Mouse (Mus musculus): ENCODE data around the gene Ndufa8.

Ndufa8 gene

DNA sequence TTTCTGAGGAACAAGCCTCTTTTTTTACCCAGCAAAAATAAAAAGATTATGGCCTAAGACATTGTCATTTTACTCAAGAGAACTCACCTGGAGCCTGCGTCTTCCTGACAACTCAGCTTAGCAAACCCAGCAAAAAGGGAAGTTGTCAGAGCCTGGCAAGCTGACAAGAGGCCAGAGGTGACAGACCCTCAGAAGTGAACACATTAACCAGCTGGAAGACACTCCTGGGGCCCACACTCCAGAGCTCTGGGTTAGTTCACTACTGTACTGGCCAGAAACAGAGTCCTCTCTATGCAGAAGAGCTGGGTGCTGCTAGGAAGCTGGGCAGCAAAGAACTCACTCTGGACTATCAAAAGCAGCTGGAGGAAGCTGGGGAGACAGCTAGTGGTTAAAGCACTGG is 8.3 kb downstream of the Ndufa8 start:
- no peak for DNase-seq

DNA sequence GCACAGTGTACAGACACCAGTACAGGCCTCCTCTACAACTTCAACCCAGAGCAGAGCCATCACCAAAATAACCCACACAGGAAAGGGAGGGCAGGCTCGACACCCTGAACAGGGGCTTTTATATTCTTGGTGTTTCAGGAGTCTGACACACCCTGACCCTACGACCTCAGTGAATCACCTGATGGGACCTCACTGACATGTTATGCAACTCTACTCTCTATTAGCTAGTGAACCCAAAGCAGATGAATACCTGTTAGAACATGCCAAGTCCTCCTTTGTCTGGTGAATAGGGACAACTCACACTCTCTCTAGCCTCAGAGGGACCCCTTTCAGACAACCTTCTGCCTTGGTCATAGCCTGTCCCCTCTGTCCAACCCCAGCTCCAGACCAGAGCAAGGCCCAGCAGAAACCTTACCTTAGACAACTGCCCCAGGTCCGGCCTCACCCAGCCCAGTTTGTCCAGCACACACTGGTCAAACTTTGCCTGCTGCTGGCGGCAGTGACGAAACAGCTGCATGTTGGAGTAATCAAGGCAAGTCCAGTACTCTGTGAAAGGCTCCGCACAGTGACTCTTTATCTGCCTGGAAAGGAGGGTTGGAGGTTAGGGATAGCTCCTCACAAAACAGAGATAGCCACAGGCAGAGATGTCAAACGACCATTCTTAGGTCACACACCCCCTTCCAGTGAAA is 9.8 kb downstream of the Ndufa8 start:
- DNase-seq = no peak

DNA sequence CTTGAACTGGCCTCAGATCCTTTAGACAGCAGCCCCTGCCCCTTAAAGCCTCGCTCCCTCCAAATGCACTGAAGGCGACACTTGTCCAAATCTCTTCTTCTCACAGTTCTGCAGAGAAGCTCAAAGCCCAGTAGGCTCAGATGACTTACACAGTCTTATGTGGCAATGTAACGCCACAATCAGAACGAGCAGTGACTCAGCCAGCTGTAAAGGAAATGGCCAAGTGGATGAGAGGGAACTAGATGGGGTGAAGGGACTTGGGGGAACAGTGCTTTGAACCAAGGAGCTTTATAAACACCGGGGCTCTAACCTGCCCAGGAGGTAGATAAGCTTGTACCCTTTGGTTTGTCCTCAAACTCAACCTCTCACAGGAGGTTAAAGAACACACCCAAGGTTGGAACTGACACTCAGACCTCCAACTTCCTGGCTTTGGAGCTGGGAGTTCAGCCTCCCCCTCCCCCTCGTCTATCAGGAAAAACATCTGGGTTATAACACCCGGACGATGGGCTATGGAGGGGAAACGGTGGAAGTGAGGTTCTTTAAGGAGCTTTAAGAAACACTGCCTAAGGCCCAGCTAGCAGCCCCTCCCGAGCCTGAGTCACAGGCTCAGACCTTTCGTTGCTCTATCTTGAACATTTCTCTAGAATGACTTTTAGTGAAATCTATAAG is 13.7 kb downstream of the Ndufa8 start:
- DNase-seq = no peak

DNA sequence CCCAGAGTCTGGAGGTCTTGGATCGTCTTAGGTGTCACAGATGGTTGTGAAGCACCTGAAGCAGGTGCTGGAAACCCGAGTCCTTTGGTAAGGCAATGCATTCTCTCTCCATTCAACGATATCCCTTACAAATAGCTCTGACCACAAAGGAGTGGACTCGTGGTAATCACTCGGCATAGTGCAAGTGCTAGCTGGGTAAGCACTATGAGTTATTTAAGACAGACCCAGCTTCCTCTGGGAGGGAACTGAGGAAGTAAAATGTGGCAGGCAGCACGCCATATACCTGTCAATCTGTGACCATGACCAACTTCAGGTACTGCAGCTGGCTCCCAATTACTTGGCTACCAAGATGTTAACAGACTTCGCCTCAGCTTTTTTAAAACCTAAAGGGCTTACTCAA is 14.3 kb downstream of the Ndufa8 start:
- DNase-seq = no peak

DNA sequence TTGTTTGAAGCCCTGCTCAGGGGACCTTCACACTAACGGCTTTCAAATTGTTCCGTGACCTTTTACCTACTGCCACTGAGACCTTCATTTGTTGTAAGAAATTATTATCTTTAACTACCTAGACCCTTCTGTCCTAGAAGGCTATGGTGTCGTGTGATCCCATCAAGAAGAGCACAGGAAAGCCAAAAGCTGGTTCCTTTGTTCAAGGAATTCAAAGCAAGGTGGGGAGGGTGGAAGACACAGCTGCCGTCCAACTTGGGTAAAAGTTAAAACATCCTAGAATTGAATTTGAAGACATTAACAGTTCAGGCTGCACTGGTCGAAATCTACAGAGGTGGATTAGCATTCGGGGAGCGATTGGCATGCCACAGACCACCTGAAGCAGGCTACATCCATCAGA is 15.2 kb downstream of the Ndufa8 start:
- DNase-seq = no peak

DNA sequence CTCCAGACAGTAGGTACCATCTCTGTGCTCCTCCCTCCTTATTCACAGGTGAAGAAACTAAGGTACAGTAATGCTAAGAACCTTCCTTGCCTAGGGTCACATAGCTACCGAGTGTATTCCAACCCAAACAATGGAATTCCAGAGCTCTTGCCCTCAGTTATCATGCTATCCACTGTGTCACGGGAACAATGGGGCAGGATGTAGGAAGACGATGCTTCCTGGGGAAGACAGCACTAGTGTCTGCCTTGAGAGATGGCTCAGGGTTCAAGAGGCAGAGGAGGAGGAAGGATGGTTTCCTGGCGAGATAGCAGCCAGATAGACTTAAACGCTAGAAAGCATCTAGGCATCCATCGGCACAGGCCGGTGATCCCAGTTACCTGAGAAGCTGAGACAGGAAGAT is 16.3 kb downstream of the Ndufa8 start:
- no peak for DNase-seq

DNA sequence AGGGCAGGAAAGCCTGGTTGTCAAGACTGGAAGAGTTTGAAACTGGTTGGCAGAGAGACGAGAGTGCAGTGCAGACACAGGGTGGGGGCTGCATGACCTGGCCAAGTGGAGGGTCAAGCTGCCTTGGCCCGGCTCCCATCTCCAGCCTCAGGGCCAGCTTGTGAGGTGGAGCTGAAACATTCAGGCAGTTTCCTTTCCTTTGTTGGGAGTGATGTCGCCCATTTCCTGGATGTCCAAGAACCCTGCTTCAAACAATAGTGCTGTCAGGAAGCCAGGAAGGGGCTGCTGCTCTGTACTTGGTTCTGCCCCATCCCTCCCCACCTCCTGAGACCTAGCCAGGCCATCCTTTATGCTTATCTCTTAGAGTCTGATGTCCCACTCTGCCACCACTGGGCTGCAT is 25.9 kb downstream of the Ndufa8 start:
- DNase-seq = peak; percentile 78

DNA sequence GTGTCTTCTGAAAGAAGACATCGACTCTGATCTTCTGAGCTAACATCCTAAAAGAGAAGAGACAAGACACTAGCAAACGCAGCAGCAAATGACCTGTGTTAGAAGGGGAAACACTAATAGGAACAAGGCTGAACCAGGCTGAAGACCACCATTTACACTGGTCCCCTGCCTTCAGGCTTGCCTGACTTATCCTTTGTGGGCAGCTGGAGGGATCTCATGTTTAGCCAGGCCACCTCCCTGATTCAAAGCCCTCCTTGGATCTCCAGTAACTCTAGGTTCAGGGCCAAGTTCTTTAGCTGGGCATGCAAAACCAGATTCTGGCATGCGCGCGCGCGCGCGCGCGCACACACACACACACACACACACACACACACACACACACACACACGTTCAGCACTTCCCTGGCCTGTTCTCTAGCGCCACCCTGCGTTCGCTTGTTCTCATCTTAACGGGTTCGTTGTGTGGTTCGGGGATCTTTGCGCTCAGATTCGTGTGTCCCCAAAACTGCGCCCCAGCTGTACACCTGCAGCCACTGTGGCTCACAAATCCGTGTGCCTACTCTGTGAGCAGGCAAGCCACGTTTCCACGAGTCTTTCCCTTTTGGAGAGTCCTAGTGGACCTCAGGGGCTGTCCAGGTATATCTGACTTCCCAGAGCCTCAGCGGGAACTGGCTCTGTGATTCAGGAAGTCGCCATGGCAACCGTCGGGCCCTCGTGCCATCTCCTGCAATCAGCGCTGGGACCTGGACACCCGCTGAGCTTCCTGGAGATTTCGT is 27.6 kb downstream of the Ndufa8 start:
- DNase-seq = peak; percentile 84

DNA sequence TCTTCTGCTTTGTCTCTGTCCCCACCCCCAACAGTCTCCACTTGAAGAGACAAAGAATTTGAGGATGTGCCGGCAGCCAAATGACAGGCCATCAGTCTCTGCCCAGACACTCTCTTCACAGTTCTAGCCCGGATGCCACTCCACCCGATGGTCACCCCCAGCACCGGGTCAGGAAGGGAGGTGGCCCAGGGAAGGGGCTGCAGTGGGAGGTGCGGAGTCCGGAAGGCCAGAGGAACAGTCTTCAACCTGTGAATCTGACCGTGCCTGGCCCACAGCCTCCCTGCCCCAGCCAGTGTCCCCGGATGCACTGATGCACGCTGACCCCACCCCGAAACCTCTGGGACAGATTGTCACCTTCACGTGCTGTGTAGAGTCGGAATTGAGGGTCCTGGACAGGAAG is 36.2 kb downstream of the Ndufa8 start:
- peak; percentile 45 for DNase-seq

DNA sequence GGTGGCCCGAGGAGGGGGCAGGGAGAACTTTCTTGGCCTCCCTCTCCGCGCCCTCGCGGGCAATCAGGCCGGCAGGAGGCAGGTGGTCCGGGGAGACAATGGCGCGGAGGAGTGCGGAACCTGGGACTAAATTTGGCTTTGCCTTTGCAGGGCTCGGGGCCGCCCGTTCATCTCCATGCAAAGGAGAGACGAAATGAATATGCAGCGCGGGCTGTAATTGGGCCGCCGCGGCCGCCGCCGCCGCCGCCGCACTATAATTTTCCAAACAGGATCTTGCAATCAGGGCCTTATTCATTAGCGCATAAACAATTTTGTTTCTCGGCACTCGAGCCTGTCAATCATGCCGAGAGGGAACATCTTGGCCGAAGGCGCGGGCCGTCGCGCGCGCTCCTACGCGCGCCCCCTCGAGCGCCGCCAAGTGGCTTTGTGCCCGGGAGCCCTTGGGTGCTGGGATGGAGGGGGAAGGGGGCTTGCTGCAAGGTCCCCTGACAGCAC is 37.8 kb downstream of the Ndufa8 start:
- peak; percentile 32 for DNase-seq

DNA sequence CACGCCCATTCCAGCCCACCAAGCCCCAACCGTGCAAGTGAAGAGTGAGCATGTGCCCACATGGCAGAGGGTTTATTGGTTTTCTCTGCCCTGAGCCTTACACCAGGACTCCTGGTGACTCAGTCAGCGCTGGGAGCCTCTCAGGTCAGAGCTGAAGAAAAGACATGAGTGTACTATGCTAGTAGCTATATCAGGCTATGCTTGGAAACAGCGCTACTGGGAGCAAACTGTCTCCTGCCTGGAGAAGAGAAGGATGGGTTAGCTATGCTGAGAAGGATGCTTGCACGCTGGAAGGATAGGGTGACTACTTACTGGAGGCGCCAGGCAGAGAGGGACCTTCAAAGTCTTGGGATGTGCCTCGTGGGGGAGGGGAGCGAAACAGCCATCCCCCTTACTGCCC is 38.6 kb downstream of the Ndufa8 start:
- DNase-seq = no peak

DNA sequence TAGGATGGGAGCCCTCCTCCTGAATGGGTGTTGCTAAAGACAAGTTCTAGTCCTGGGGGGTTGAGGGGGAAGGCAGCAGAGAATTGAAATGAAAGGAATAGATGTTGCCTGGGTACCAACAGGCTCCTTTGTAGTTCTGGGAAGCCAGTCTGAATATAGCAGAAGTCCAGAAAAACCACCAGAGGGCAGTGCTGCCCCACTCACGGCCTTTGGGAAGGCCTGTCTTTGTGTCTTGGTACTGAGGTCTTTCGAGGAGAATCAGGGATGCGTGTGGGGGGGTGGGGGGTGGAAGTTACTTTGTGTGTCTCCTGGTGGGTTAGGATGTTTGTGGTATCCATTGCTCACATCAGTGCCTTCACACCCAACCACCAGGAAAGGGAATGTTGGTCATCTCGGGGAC is 39.8 kb downstream of the Ndufa8 start:
- DNase-seq = peak; percentile 79

DNA sequence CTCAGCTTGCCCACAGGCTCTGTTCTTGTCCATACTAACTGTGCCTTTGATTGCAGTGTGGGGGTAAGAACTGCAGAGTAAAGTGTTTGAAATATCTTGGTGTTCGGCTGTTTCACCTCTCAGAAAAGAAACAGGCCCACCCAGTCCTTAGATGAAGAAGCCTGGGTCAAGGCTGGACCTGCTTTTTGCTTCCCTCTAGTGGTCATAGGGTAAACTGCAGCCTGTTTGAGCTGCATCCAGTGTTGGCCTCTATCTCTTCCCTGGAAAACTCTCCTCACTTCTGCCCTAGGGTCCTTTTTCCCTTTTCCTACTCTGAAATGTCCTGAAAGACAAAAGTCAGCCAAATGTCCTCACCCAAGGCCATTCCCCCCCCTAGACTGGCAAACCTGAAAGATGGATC is 41.1 kb downstream of the Ndufa8 start:
- peak; percentile 70 for DNase-seq

DNA sequence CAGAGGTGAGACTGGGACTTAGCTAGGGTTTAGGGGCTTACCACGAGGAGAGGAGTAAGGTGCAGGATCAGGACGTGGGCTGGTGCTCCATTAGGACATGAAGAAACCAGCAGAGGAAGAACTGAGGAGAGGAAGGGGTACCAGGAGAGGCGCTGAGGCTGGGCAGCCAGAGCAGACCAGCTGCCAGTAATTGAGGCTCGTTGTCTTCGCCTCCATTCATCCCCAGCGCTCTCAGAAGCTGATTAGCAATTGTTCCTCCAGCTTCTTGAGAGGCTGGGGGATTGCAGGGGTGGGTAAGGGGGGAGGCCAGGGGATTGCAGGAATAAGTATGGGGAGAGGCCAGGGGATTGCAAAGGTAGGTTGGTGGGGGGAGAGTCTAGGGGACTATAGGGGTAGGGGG is 47.0 kb downstream of the Ndufa8 start:
- no peak for DNase-seq

DNA sequence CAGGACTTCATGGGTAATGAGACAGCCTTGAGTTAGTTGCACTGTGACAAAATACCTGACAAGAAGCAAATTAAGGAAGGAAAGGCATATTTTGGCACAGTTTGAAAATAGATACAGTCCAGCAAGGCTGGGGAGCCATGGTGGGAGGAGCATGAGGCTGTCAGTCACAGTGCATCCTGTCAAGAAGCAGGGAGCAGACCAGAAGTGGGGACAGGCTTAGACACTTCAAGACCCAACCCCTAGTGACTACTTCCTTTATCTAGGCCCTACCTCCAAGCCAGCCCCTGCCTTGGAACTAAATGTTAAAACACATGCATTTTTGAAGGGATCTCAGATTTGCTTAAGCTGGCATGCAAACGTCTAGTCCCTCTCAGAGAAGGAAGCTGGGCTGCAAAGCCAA is 48.8 kb downstream of the Ndufa8 start:
- DNase-seq = no peak

DNA sequence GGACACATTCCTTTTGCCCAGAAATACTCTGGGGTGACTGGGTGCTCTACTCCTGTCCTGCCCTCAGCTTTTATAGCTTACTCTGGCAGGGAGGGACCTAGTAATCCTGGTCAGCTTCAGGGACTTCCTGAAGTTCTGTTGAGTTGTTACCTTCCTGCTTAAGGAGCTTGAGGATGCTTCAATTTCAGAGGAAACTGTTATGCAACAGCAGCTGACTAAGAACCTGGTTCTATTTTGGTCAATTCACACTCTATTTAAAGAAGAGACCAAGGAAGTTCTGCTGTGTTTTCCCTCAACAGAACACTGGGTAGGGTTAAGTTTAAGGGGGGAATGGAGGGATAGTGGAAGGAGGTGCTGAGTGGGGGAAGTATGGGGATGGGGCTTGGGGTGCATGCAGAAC is 50.0 kb downstream of the Ndufa8 start:
- DNase-seq = no peak

DNA sequence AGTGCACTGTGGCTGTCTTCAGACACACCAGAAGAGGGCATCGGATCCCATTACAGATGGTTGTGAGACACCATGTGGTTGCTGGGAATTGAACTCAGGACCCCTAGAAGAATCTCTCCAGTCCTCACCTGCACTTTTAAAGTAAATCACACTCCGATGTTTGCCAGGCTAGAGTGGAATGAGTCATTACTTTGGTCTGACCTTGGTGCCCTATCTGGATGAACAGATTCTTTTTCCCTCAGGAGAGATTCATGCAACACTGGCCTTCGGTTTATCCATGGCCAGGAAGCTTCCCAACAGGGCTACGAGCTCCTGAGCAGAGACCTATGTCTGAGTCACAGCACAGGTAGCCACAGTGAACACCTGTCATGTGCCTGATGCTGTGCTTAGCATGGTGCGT is 50.8 kb downstream of the Ndufa8 start:
- DNase-seq = no peak

DNA sequence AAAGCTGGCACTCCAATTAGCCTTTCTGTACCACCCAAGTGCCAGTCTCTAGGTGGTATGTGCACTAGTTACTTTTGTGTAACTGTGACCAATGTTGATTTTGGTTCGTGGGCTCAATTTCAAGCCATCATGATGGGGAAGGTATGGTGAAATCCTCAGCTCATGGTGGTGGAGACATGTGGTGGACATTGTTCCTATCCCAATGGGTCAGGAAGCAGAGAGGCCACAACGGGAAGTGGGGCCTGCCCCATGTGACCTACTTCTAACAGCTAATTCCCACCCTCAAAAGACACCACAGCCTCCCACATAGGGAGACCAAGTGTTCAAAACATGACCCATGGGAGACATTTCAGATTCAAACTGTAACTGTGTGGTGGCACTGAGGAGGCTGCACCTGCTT is 52.5 kb downstream of the Ndufa8 start:
- no peak for DNase-seq

DNA sequence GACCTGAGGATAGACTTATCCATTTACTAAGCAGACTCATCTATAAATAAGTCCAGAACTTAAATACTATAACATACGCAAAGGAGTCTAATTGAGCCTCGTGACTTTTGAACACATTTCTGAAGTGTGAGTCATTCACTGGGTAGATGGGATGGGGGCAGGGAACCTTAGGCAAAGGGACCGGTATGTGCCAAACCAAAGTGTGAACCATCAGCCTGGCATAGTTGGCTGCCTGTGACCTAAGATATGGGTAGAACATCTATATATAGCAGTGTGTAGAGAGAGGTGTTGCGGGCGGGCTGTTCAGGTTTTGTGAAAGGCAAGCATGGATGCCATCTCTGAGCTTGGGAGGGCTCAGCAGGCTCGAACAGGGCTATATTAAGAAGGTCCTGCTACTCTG is 54.9 kb downstream of the Ndufa8 start:
- DNase-seq = no peak

DNA sequence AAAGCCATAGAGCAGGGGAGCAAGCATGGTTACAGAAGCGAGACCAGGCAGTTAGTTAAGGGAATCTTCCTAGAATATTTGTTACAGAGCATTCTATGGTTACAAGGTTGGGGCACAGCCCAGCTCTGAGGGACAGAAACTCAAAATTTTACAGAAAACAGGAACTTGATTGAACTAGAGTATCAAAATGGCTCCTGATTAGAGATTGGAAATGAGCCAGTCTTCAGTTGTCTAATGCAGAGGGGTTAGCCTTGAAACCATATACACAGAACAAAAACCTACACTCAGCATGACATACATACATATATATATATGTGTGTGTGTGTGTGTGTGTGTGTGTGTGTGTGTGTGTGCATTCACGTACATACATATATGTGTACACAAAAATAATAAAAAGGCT is 55.7 kb downstream of the Ndufa8 start:
- DNase-seq = no peak

DNA sequence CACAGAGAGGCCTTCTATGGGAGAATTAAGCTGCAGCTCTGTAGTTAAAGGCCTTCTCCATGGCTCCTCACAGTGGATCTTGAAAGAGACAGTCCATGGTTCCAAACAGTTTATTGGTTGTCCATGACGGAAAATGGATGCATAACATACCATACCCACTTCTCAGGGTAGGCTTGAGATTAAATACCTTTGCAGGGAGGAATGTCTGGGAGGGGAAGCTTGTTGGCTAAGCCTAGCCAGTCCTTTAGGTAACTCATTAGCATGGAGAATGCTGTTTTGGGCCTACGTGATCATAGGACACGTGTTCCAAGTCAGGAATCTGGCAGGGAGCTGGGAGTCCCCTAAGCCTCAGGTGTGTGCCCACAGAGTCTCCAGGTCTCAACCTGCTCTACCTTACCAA is 56.9 kb downstream of the Ndufa8 start:
- no peak for DNase-seq

Data from lung, postnatal 14 days (tissue).